Mouse (Mus musculus) heart, embryonic 14.5 days (tissue): ENCODE measurements around the gene Tfdp1. TPM values are rescaled to one million over a fixed set of nuclear protein-coding genes. Genes with fewer than 3 reads are reported as not detected.

Experiments
- ATAC-seq: fragments of 200-750 bp; cut with Nextera tagmentation; 2 replicates; pipeline ENCODE4 v1.8.0; 2017; ENCODE audit warnings: low read depth, moderate TSS enrichment; ENCODE audit not compliant: insufficient number of reproducible peaks, insufficient read depth, low FRiP score
- H3K27ac ChIP-seq, 2 experiments: fragments of 200-500 bp in 1 of 2; fragments of 300-500 bp in 1 of 2; sonication (generic) in 1 of 2; replicated peaks in 1 of 2; 2 replicates each; pipeline ENCODE4 v1.5.1; 2012 to 2014; ENCODE audit warnings: low read depth in 2 of 2, low read length in 2 of 2, control low read depth in 1 of 2, mild to moderate bottlenecking in 1 of 2, mixed read lengths in 1 of 2; ENCODE audit not compliant: control insufficient read depth in 1 of 2, insufficient read depth in 1 of 2
- H3K27me3 ChIP-seq: fragments of 300-500 bp; sonication (generic); 2 replicates; pipeline ENCODE4 v1.6.1; 2014; ENCODE audit warnings: mild to moderate bottlenecking, low read length, control low read depth; ENCODE audit not compliant: control insufficient read depth, insufficient read depth
- H3K36me3 ChIP-seq: fragments of 300-500 bp; sonication (generic); 2 replicates; pipeline ENCODE4 v1.6.1; 2014; ENCODE audit warnings: mild to moderate bottlenecking, control low read depth, low read length, mixed read lengths; ENCODE audit not compliant: control insufficient read depth, insufficient read depth
- H3K4me1 ChIP-seq, 2 experiments: fragments of 200-500 bp in 1 of 2; fragments of 300-500 bp in 1 of 2; sonication (generic) in 1 of 2; 2 replicates each; pipeline ENCODE4 v1.6.1; 2012 to 2014; ENCODE audit warnings: low read length in 2 of 2, control low read depth in 1 of 2, mixed read lengths in 1 of 2; ENCODE audit not compliant: control insufficient read depth in 2 of 2, insufficient read depth in 2 of 2
- H3K4me2 ChIP-seq: fragments of 300-500 bp; sonication (generic); 2 replicates; pipeline ENCODE4 v1.6.1; 2014; ENCODE audit warnings: mild to moderate bottlenecking, low read length
- H3K4me3 ChIP-seq, 2 experiments: fragments of 200-500 bp in 1 of 2; fragments of 300-500 bp in 1 of 2; sonication (generic) in 1 of 2; 2 replicates each; pipeline ENCODE4 v1.5.1; 2012 to 2014; ENCODE audit warnings: low read length in 2 of 2, mild to moderate bottlenecking in 2 of 2, control low read depth in 1 of 2, low read depth in 1 of 2, moderate library complexity in 1 of 2; ENCODE audit not compliant: control insufficient read depth in 1 of 2, insufficient read depth in 1 of 2
- H3K9ac ChIP-seq: fragments of 300-500 bp; sonication (generic); 2 replicates; pipeline ENCODE4 v1.6.1; 2014; ENCODE audit warnings: mild to moderate bottlenecking, low read length
- H3K9me3 ChIP-seq: fragments of 300-500 bp; sonication (generic); 2 replicates; pipeline ENCODE4 v1.6.1; 2016; ENCODE audit warnings: low read length, control low read depth; ENCODE audit not compliant: control insufficient read depth
- WGBS: fragments of 180-500 bp; shearing (Covaris S2); extraction: QIAGEN DNeasy Blood & Tissue Kit; methylation state at CpG from one replicate; pipeline ENCODE4 v1.1.7; 2014; 5-methylcytosine and 5-hydroxymethylcytosine counted together
- polyA plus RNA-seq: library from polyadenylated mRNA; unstranded; fragments of >200 nt; fragmentation: Nextera tagmentation; extraction: Ambion mirVana; gene quantifications from 2 replicates; pipeline ENCODE4 v1.2.1, GENCODE M21; 2014

The Tfdp1 gene
- polyA plus RNA-seq, 1 experiment from 2014 or later: 79.0 TPM

- Histone ChIP-seq H3K27ac (no peak overlapping the region), H3K4me2 (no peak overlapping the region), H3K4me3 (no peak overlapping the region), H3K9me3 (no peaks in the 10 kb centered on the region), H3K27me3 (no peaks in the 10 kb centered on the region), H3K36me3 (peaks cover 20% of the 10 kb centered on the region), H3K9ac (no peak overlapping the region), H3K4me1 (no peaks in the 10 kb centered on the region)
- whole genome bisulfite sequencing: 86% methylated on average over 3 of the region's 3 CpGs
- no peak for ATAC-seq
These were observed 44.0 kb downstream of the Tfdp1 start for GRCm38 (mm10) chr8:13382536-13382935.

GRCm38 (mm10) chr8:13382999-13383398, 44.4 kb downstream of the Tfdp1 start:
- peaks cover 18% of the 10 kb centered on the region for H3K36me3 ChIP-seq
- H3K27ac ChIP-seq: no peak overlapping the region
- no peak overlapping the region for H3K4me2 ChIP-seq
- no peak overlapping the region for H3K4me3 ChIP-seq
- 90% methylated on average over 4 of the region's 4 CpGs for WGBS
- no peaks in the 10 kb centered on the region for H3K9me3 ChIP-seq
- no peak overlapping the region for H3K9ac ChIP-seq
- H3K4me1 ChIP-seq: no peaks in the 10 kb centered on the region
- H3K27me3 ChIP-seq: no peaks in the 10 kb centered on the region
- ATAC-seq: no peak

- H3K9ac ChIP-seq: no peak overlapping the region
- no peaks in the 10 kb centered on the region for H3K4me1 ChIP-seq
- no peaks in the 10 kb centered on the region for H3K27me3 ChIP-seq
- no peaks in the 10 kb centered on the region for H3K9me3 ChIP-seq
- H3K36me3 ChIP-seq: no peaks in the 10 kb centered on the region
- WGBS: 72% methylated on average over 13 of the region's 13 CpGs
- no peak for ATAC-seq
- no peak overlapping the region for H3K4me2 ChIP-seq
- H3K27ac ChIP-seq: no peak overlapping the region
- no peak overlapping the region for H3K4me3 ChIP-seq
These were observed 47.8 kb downstream of the Tfdp1 start for GRCm38 (mm10) chr8:13386366-13386765.

GRCm38 (mm10) chr8:13387728-13388127, 49.2 kb downstream of the Tfdp1 start:
- no peak overlapping the region for H3K27ac ChIP-seq
- no peaks in the 10 kb centered on the region for H3K27me3 ChIP-seq
- H3K4me3 ChIP-seq: no peak overlapping the region
- H3K9me3 ChIP-seq: no peaks in the 10 kb centered on the region
- no peak overlapping the region for H3K4me2 ChIP-seq
- no peak for ATAC-seq
- no peak overlapping the region for H3K9ac ChIP-seq
- H3K36me3 ChIP-seq: no peaks in the 10 kb centered on the region
- H3K4me1 ChIP-seq: no peaks in the 10 kb centered on the region
- WGBS: 80% methylated on average over 8 of the region's 8 CpGs

GRCm38 (mm10) chr8:13388744-13389143, 50.2 kb downstream of the Tfdp1 start:
- H3K9me3 ChIP-seq: no peaks in the 10 kb centered on the region
- H3K4me2 ChIP-seq: no peak overlapping the region
- H3K9ac ChIP-seq: no peak overlapping the region
- no peaks in the 10 kb centered on the region for H3K36me3 ChIP-seq
- no peak overlapping the region for H3K4me3 ChIP-seq
- no peak overlapping the region for H3K27ac ChIP-seq
- 73% methylated on average over 2 of the region's 2 CpGs for WGBS
- ATAC-seq: no peak
- H3K27me3 ChIP-seq: no peaks in the 10 kb centered on the region
- H3K4me1 ChIP-seq: no peaks in the 10 kb centered on the region

- no peak for ATAC-seq
- Histone ChIP-seq H3K4me1 (peaks cover 0 to 2% of the 10 kb centered on the region in 2 experiments; a peak in 1 of 4 replicates), H3K4me3 (no peak overlapping the region), H3K27me3 (no peaks in the 10 kb centered on the region), H3K4me2 (no peak overlapping the region), H3K27ac (no peak overlapping the region), H3K36me3 (no peaks in the 10 kb centered on the region), H3K9me3 (no peaks in the 10 kb centered on the region), H3K9ac (no peak overlapping the region)
- 82% methylated on average over 7 of the region's 7 CpGs for WGBS
These were observed 55.3 kb downstream of the Tfdp1 start for GRCm38 (mm10) chr8:13393869-13394268.

- ATAC-seq: no peak
- no peaks in the 10 kb centered on the region for H3K9me3 ChIP-seq
- no peaks in the 10 kb centered on the region for H3K27me3 ChIP-seq
- no peak within 1 kb of the TSS for H3K4me3 ChIP-seq
- H3K27ac ChIP-seq: no peak within 1 kb of the TSS
- H3K36me3 ChIP-seq: no peaks in the 10 kb centered on the region
- no peak within 1 kb of the TSS for H3K9ac ChIP-seq
- H3K4me1 ChIP-seq: peaks cover 0 to 2% of the 10 kb centered on the region in 2 experiments; a peak in 1 of 4 replicates
- WGBS: 56% methylated on average over 5 of the region's 5 CpGs
- no peak within 1 kb of the TSS for H3K4me2 ChIP-seq
These were observed 58.2 kb downstream of the Tfdp1 start, which contains the start of gene Atp4b for GRCm38 (mm10) chr8:13396725-13397124. TSS of gene Atp4b (minus strand) at chr8:13396825.

- H3K4me1 ChIP-seq: no peaks in the 10 kb centered on the region
- no peaks in the 10 kb centered on the region for H3K27me3 ChIP-seq
- no peak overlapping the region for H3K4me3 ChIP-seq
- no peak overlapping the region for H3K27ac ChIP-seq
- no peaks in the 10 kb centered on the region for H3K36me3 ChIP-seq
- no peak overlapping the region for H3K9ac ChIP-seq
- no peaks in the 10 kb centered on the region for H3K9me3 ChIP-seq
- WGBS: 70% methylated on average over 6 of the region's 6 CpGs
- ATAC-seq: no peak
- no peak overlapping the region for H3K4me2 ChIP-seq
These were observed 65.0 kb downstream of the Tfdp1 start for GRCm38 (mm10) chr8:13403517-13403916.
